Mouse (Mus musculus): ENCODE measurements at regions not wholly inside any gene's neighbourhood (a gene's known extent, or its start where the extent isn't known, plus 50 kb on each side); places are given as distances from the start of the nearest gene placed in this dataset.

DNA sequence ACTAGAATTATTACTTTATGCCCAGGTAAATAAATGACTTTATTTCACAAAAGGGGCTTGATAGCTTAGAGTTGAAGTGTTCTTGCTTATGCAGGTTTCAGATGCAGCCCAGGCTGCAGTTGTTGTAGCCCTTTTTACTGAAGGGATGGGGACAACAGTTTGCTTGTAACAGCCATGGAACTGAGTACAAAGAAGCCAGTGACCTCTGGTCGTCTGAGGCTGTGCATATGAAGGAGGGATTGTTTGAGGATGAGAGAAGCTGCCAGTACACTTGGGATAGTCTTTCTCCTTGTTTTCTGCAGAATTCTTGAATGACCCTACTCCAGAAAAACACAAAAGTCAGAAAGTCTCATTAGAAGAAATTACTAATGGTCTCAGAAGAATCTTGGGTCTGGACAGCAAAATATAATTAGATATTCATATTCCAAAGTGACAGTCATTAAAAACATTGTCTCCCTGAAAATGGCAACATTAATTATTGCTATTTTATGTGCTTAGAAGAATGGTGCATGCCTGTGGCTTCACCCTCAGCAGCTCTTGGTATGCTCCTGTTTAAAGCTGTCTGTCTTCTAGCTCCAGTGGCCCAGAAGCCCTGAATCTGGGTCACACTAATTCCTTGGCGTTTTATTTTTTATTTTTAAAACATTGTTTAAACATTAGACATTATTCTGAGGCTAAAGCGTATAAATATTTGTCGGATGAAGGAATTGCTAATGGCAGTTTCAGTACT lies 61.9 kb upstream of the Arhgap32 start:
- no peak for DNase-seq (ENCODE audit: low spot score)

DNA sequence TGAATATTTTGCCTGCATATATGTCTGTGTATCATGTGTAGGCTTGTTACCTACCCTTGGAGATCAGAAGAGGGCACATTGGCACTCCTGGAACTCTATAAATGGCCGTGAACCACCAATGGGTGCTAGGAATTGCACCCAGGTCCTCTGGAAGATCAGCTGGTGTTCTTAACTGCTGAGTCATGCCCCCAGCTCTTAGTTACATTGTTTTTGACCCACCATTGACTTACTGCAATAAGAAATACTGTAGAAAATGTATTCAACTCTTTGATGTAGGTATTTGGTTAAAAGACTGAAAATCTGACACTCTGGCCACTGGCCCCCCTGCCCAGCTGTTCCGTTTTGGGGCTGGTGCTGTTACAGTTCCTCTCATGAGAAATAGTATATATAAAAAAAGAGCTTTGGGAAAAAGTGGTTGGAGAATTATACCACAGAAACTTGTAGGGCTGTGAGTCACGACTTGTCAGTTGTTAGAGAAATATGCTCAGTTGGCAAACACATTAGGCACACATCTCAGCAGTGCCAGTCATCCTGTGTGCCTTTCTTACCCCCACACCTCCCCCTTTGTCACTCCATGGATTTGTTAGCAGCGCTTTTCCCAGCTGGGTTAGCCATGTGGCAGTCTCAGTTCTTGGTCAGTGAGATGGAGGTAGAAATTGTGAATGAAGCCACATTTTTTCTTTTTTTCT lies 58.4 kb upstream of the Arhgap32 start:
- no peak for DNase-seq (ENCODE audit: low spot score)

DNA sequence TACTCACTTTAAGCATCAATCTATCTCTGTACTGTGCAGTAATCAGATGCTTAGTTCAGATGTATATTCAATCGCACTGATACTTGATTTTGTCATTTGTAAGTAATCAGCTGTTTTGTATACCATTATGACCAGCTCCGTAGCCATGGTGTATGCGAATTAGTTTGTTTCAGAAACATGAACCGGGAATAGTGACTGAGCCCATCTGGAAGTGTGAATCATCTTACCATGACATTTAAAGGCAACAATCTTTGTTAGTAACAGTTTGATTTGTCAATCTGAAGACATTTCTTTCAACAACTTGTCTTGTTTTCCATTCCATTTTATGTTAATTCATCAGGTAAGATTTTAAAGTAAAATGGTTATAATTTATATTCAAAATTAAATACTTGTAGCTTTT lies 53.2 kb upstream of the Arhgap32 start:
- no peak for DNase-seq (ENCODE audit: low spot score)

DNA sequence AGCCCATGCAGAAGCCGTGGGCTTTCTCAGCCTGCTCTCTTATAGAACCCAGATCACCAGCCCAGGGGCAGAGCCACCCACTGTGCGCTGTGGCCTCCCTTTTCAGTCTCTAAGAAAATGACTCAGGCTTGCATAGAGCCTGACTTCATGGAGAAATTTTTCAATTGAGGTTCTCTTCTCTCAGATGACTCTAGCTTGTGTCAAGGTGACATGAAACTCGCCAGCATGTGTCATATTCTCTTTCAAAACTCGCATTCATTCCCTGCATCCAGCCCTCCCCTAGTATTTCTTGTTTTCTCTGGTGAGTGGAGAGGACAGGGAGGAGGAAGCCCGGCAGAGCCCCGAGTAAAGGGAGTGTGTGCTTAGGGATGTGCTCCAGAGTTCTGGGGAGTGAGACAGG lies 52.4 kb upstream of the Arhgap32 start:
- DNase-seq (ENCODE audit: low spot score): no peak

DNA sequence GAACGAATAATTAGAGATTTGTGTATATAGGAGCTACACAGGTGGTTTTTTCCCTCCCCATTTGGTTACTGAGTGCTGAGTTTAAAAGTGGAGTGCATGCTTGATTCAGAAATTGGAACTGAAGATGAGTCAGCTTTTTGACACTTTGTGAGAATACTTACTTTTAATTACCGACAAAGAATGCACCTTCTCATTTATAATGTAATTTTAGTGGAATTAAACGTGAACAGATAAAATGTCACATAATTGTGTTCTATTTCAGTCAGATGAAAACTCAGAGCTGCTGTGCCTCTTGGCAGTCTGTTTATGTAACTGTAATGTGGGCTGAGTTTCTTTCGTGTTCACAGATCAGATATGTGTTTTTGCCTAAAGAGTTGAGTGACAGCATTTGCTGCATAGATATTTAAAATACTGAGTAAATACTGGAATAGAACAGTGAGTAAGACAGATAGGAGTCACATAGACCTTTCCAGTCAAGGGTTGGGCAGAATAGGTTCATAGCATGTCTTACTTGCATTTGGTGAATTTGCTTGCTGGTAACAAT lies 51.9 kb upstream of the Arhgap32 start:
- DNase-seq (ENCODE audit: low spot score): no peak

All from ovary, postnatal 10 days (tissue).